In the genomic region with DNA sequence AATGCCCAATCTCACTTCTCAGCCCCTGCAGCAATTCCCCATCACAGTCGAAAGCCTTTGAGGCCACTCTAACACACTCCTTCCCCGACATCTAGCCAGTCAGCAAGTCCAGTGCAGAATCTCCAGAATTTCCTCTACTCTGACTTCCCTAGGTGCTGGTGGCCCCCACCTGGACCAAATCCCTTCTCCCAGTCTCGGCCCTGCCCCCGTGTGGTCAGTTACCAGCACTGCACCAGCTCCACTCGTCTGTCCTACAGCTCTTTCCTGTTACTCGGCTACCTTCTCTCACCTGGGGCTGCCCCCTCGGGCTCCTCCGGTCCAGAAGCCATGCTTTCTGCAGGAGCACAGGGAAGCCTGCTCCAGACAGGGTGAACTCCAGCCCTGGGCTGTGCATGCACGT, we compare ENCODE assay signal across 9 mouse cellular contexts. TPM values are rescaled to one million over a fixed set of nuclear protein-coding genes. Genes with fewer than 3 reads are reported as not detected.
DNase-seq lines count a peak whose midpoint lies in the region; ATAC-seq and TF ChIP-seq lines count a peak whose summit lies in the region.
"Had no signal": no experiment of that assay in that cellular context is flagged by ENCODE, and none has a peak within 500 bp of the region (broad histone marks: within the 10 kb centered on the region; RNA-seq: fewer than 3 reads in every experiment).

No protein-coding gene starts in this region.

- no peaks in the 10 kb centered on the region for H3K27me3 ChIP-seq in kidney, embryonic 16.5 days (ENCODE audit: insufficient read depth, low read length)
- H3K27me3 ChIP-seq in G1E (ENCODE audit: insufficient read depth, low read length): no peaks in the 10 kb centered on the region
- H3K27me3 ChIP-seq in forebrain, embryonic 15.5 days: peaks cover 3% of the 10 kb centered on the region; the same call in 1 of the 2 replicates

- no peak overlapping the region for H3K4me2 ChIP-seq in kidney, embryonic 16.5 days (replicated peaks; ENCODE audit: low read depth, low read length)
- H3K4me2 ChIP-seq in forebrain, embryonic 15.5 days (replicated peaks): no peak overlapping the region

- H3K27ac ChIP-seq in kidney, embryonic 16.5 days (ENCODE audit: low read length): no peak overlapping the region
- H3K27ac ChIP-seq in forebrain, embryonic 15.5 days (replicated peaks): no peak overlapping the region
- H3K27ac ChIP-seq: macrophage had no signal

- H3K4me3 ChIP-seq in kidney, embryonic 16.5 days (ENCODE audit: low read length): no peak overlapping the region
- H3K4me3 ChIP-seq in G1E (ENCODE audit: low read depth, low read length): no peak overlapping the region; the same call in 1 of the 2 replicates
- no peak overlapping the region for H3K4me3 ChIP-seq in forebrain, embryonic 15.5 days

- no peak for ATAC-seq in kidney, embryonic 16.5 days (ENCODE audit: low FRiP score, low TSS enrichment)
- no peak for ATAC-seq in G1E (ENCODE audit: extremely low read depth, insufficient number of reproducible peaks, low FRiP score, poor library complexity, severe bottlenecking)
- peak; percentile 34 to 42; a peak in 1 of 4 replicates for ATAC-seq in hematopoietic stem cell, adult 5-6 weeks (replicated peaks in 1 of 2; ENCODE audit: insufficient read depth in 1 of 2, low FRiP score in 2 of 2, low TSS enrichment in 1 of 2, low read depth in 1 of 2, poor library complexity in 2 of 2, severe bottlenecking in 2 of 2)
- ATAC-seq in forebrain, embryonic 15.5 days (replicated peaks): no peak

- H3K9ac ChIP-seq in kidney, embryonic 16.5 days (replicated peaks; ENCODE audit: low read length): no peak overlapping the region
- no peak overlapping the region for H3K9ac ChIP-seq in forebrain, embryonic 15.5 days (replicated peaks)

- H3K9me3 ChIP-seq in kidney, embryonic 16.5 days (ENCODE audit: low read length): no peaks in the 10 kb centered on the region
- peaks cover 83% of the 10 kb centered on the region for H3K9me3 ChIP-seq in G1E (replicated peaks)
- H3K9me3 ChIP-seq in forebrain, embryonic 15.5 days: no peaks in the 10 kb centered on the region

- H3K36me3 ChIP-seq in kidney, embryonic 16.5 days (ENCODE audit: insufficient read depth, low read length): no peaks in the 10 kb centered on the region
- H3K36me3 ChIP-seq in G1E (replicated peaks): no peaks in the 10 kb centered on the region
- H3K36me3 ChIP-seq in forebrain, embryonic 15.5 days: no peaks in the 10 kb centered on the region

- WGBS in kidney, embryonic 16.5 days: 20% methylated on average over 9 of the region's 9 CpGs
- 24% methylated on average over 9 of the region's 9 CpGs for WGBS in forebrain, embryonic 15.5 days

- H3K4me1 ChIP-seq in kidney, embryonic 16.5 days (ENCODE audit: insufficient read depth, low read length): no peaks in the 10 kb centered on the region
- H3K4me1 ChIP-seq in G1E (ENCODE audit: insufficient read depth, low read depth, low read length): no peaks in the 10 kb centered on the region
- no peaks in the 10 kb centered on the region for H3K4me1 ChIP-seq in forebrain, embryonic 15.5 days

- TF ChIP-seq CTCF in G1E (IDR thresholded peaks at IDR 0.05; ENCODE audit: low read depth, low read length): no peak

- DNase-seq in kidney, adult 11 months: peak; percentile 19
- DNase-seq in G1E (ENCODE audit: low spot score): peak; percentile 5
- DNase-seq in adrenal gland, postnatal 10 days: peak; percentile 50
- peak; percentile 28 for DNase-seq in naive thymus-derived CD4-positive, alpha-beta T cell, adult 2 months (ENCODE audit: low read depth)
- DNase-seq in gastrocnemius, postnatal 25 days: no peak

RNA-seq across cellular contexts. Expression of gene Trp73, which starts 46.8 kb away (rescaled TPM):
- 0.31 and 0.44 TPM in 2 replicates for polyA plus RNA-seq in kidney, embryonic 16.5 days (2015; fragmentation: Nextera tagmentation; extraction: Ambion mirVana)
- total RNA-seq in G1E (2014; fragmentation: Nextera tagmentation) (not detected in 2 replicates), G1E (2017) (under 0.01 and 0.12 TPM in 2 replicates)
- not detected in 2 replicates for polyA plus RNA-seq in G1E (2012)
- total RNA-seq in adrenal gland, postnatal 10 days (2021): under 1 TPM in 1 of 2 experiments, not detected in 1; 0.15 TPM
- total RNA-seq in hematopoietic stem cell, adult 5-6 weeks (2017): not detected in 2 replicates
- polyA plus RNA-seq in forebrain, embryonic 15.5 days (2015; fragmentation: Nextera tagmentation; extraction: Ambion mirVana): 5.6 and 5.9 TPM in 2 replicates
- under 1 TPM in 1 of 2 experiments, not detected in 1; 0.38 TPM for total RNA-seq in gastrocnemius, postnatal 25 days (2021)
- polyA plus RNA-seq: macrophage had no signal

RNA-seq across cellular contexts. Expression of gene Wrap73, which starts 49.0 kb away (rescaled TPM):
- 41.8 and 46.0 TPM in 2 replicates for polyA plus RNA-seq in kidney, embryonic 16.5 days (2015; fragmentation: Nextera tagmentation; extraction: Ambion mirVana)
- total RNA-seq in G1E (2014; fragmentation: Nextera tagmentation): 6.9 and 7.2 TPM in 2 replicates
- 19.4 and 23.4 TPM in 2 replicates for total RNA-seq in G1E (2017)
- polyA plus RNA-seq in G1E (2012): 16.6 and 21.5 TPM in 2 replicates
- 10 to 100 TPM; 15.2 to 19.1 TPM for total RNA-seq in adrenal gland, postnatal 10 days (2021)
- total RNA-seq in hematopoietic stem cell, adult 5-6 weeks (2017): 5.8 and 19.1 TPM in 2 replicates
- 58.3 and 62.1 TPM in 2 replicates for polyA plus RNA-seq in forebrain, embryonic 15.5 days (2015; fragmentation: Nextera tagmentation; extraction: Ambion mirVana)
- total RNA-seq in gastrocnemius, postnatal 25 days (2021): 1 to 10 TPM; 7.9 to 9.7 TPM

RNA-seq across cellular contexts. Expression of gene Ccdc27, which starts 50.7 kb away (rescaled TPM):
- polyA plus RNA-seq in kidney, embryonic 16.5 days (2015; fragmentation: Nextera tagmentation; extraction: Ambion mirVana): 0.07 TPM in 1 of 2 replicates, not detected in the other
- total RNA-seq in G1E (2014; fragmentation: Nextera tagmentation) (not detected in 2 replicates), G1E (2017) (not detected in 2 replicates)
- polyA plus RNA-seq in G1E (2012): not detected in 2 replicates
- not detected for total RNA-seq in adrenal gland, postnatal 10 days (2021)
- total RNA-seq in hematopoietic stem cell, adult 5-6 weeks (2017): not detected in 2 replicates
- polyA plus RNA-seq in forebrain, embryonic 15.5 days (2015; fragmentation: Nextera tagmentation; extraction: Ambion mirVana): not detected in 2 replicates
- not detected for total RNA-seq in gastrocnemius, postnatal 25 days (2021)
- polyA plus RNA-seq: macrophage had no signal

Comparison
In these comparisons a context has a peak if more than half of its experiments do, and no peak if none do; other contexts are left out.
1. ATAC-seq: peak in hematopoietic stem cell, adult 5-6 weeks (2 of 2); none in kidney, embryonic 16.5 days (single experiment), G1E (single experiment) and forebrain, embryonic 15.5 days (single experiment).